Mouse (Mus musculus): ENCODE measurements around the gene Gm4792. TPM values are rescaled to one million over a fixed set of nuclear protein-coding genes. Genes with fewer than 3 reads are reported as not detected.

Gm4792 gene
- polyA plus RNA-seq, 1 experiment, result not detected

DNA sequence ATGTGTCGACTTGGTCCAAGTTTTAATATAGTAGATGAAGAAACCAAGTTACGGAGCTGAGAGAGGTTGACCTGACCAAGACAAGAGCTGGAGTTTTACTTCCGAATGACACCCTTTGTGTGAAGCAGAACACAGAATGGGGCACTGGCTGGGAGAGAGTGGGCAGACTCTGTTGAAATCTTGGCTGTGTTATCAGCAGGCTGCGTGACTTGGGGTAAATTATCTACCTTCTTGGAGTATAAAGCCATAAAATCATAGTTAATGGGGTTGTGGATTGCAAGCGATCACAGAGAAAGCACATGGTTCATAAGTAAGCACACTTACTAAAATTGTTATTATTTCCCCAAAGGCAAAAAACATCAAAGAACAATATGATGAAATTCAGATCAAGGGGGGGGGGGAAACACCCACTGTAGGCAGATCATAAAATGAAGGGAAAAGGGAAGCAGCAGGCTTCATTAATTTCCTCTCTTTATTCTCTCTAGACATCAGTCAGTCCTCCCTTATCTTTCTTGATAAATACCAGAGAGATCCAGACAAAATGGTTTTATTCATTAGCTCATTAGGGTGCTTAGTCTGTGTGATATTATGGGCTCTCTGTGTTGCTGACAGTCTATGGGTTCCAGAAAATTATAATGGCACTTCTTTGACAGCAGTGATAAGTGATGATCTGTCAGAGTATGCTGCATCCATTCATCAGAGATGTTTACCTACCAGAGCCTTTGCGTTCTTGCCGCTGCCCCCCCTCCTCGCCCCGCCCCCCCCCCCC is 12.2 kb upstream of the Gm4792 start:
- 56% methylated on average over 9 of the region's 9 CpGs for WGBS
- Histone ChIP-seq H3K4me1 (replicated peaks; ENCODE audit: control insufficient read depth, insufficient read depth, low read length) (0 out of 2 replicates have a peak, but pooled peaks cover 2% of the 10 kb centered on the region), H3K36me3 (ENCODE audit: control insufficient read depth, insufficient read depth, low read length) (no peaks in the 10 kb centered on the region), H3K4me3 (ENCODE audit: control insufficient read depth, insufficient read depth, low read length) (no peak overlapping the region), H3K27me3 (ENCODE audit: control insufficient read depth, insufficient read depth, low read length) (peaks cover 17% of the 10 kb centered on the region), H3K27ac (ENCODE audit: control insufficient read depth, insufficient read depth, low read length) (no peak overlapping the region)
- TF ChIP-seq POLR2A (IDR thresholded peaks at IDR 0.05; ENCODE audit: control insufficient read depth, extremely low read depth, insufficient read depth, low read length, poor library complexity) (no peak), CTCF (IDR thresholded peaks at IDR 0.05; ENCODE audit: borderline replicate concordance, control insufficient read depth, extremely low read depth, insufficient read depth, low read length, poor library complexity) (no peak)
- DNase-seq, result no peak

DNA sequence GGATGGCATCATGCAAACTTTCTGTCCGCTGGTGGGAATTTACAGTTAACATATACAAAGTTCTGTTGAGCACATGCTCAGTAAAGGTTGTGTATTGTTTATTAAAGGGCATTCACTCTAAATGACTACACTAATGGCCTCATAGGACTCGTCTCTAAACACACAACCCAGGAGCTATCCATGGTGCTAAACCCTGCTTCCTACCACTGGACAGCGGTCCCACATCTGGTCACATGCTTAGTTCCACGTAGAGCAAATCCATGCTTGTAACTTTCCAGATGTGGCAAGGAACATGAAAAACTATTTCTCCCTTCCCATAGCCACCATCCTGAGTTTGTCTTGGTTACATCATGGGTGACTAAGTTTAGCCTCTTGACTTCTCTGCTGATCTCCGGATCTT is 7.0 kb upstream of the Gm4792 start:
- DNase-seq, result no peak
- H3K4me1 ChIP-seq (replicated peaks; ENCODE audit: control insufficient read depth, insufficient read depth, low read length), result no peaks in the 10 kb centered on the region
- WGBS, result 58% methylated on average over 5 of the region's 5 CpGs

DNA sequence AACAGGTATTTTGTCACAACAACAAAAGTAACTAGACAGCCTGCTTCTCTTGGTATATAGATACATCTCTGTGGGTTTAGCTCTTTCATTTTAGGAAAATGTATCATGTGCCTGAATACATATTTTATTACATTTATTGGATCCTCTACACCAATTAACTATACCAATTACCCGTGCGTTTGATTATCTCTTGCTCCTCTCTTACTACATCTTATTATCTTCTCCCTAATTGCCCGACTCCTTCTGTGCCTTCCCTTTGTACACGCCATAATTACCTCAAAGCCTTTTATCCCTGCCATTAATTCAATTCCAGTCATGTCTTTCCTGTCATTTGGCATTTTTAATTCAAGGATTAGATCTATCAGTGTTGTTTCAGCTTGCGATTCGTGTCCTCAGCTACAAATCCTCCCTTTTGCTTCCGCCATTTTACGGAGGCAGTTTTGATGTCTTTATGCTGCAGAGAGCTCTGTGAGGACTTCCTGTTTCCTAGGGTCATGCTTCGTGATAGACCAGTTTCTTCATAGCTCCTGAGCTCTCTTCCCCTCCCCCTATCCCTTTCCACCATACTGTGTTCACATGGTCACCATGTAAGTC is 5.7 kb upstream of the Gm4792 start:
- 88% methylated on average over 9 of the region's 9 CpGs for WGBS
- TF ChIP-seq POLR2A (IDR thresholded peaks at IDR 0.05; ENCODE audit: control insufficient read depth, extremely low read depth, insufficient read depth, low read length, poor library complexity) (no peak), CTCF (IDR thresholded peaks at IDR 0.05; ENCODE audit: borderline replicate concordance, control insufficient read depth, extremely low read depth, insufficient read depth, low read length, poor library complexity) (no peak)
- no peaks in the 10 kb centered on the region for H3K4me1 ChIP-seq (replicated peaks; ENCODE audit: control insufficient read depth, insufficient read depth, low read length)

More for the DNA sequence above, 7.0 kb upstream of the Gm4792 start:
- no peak overlapping the region for H3K27ac ChIP-seq (ENCODE audit: control insufficient read depth, insufficient read depth, low read length)
- no peaks in the 10 kb centered on the region for H3K36me3 ChIP-seq (ENCODE audit: control insufficient read depth, insufficient read depth, low read length)
- no peaks in the 10 kb centered on the region; the same call in 1 of the 2 replicates for H3K27me3 ChIP-seq (ENCODE audit: control insufficient read depth, insufficient read depth, low read length)
- TF ChIP-seq POLR2A (IDR thresholded peaks at IDR 0.05; ENCODE audit: control insufficient read depth, extremely low read depth, insufficient read depth, low read length, poor library complexity), result no peak
- no peak for TF ChIP-seq CTCF (IDR thresholded peaks at IDR 0.05; ENCODE audit: borderline replicate concordance, control insufficient read depth, extremely low read depth, insufficient read depth, low read length, poor library complexity)
- no peak overlapping the region for H3K4me3 ChIP-seq (ENCODE audit: control insufficient read depth, insufficient read depth, low read length)

GRCm38 (mm10) chr10:94299301-94299700 is 798 bp upstream of the Gm4792 start:
- no peak for DNase-seq
- WGBS, result 92% methylated on average over 2 of the region's 2 CpGs
- Histone ChIP-seq H3K27ac (ENCODE audit: control insufficient read depth, insufficient read depth, low read length) (no peak overlapping the region), H3K4me1 (replicated peaks; ENCODE audit: control insufficient read depth, insufficient read depth, low read length) (no peaks in the 10 kb centered on the region), H3K4me3 (ENCODE audit: control insufficient read depth, insufficient read depth, low read length) (no peak overlapping the region), H3K36me3 (ENCODE audit: control insufficient read depth, insufficient read depth, low read length) (no peaks in the 10 kb centered on the region), H3K27me3 (ENCODE audit: control insufficient read depth, insufficient read depth, low read length) (no peaks in the 10 kb centered on the region)
- no peak for TF ChIP-seq CTCF (IDR thresholded peaks at IDR 0.05; ENCODE audit: borderline replicate concordance, control insufficient read depth, extremely low read depth, insufficient read depth, low read length, poor library complexity)
- TF ChIP-seq POLR2A (IDR thresholded peaks at IDR 0.05; ENCODE audit: control insufficient read depth, extremely low read depth, insufficient read depth, low read length, poor library complexity), result no peak

More for the DNA sequence above, 5.7 kb upstream of the Gm4792 start:
- Histone ChIP-seq H3K27me3 (ENCODE audit: control insufficient read depth, insufficient read depth, low read length) (no peaks in the 10 kb centered on the region), H3K27ac (ENCODE audit: control insufficient read depth, insufficient read depth, low read length) (no peak overlapping the region), H3K4me3 (ENCODE audit: control insufficient read depth, insufficient read depth, low read length) (no peak overlapping the region), H3K36me3 (ENCODE audit: control insufficient read depth, insufficient read depth, low read length) (no peaks in the 10 kb centered on the region)
- DNase-seq, result no peak

GRCm38 (mm10) chr10:94295923-94296605 is 2.4 kb downstream of the Gm4792 start:
- H3K4me3 ChIP-seq (ENCODE audit: control insufficient read depth, insufficient read depth, low read length), result no peak overlapping the region
- H3K27ac ChIP-seq (ENCODE audit: control insufficient read depth, insufficient read depth, low read length), result no peak overlapping the region
- no peak for DNase-seq
- TF ChIP-seq CTCF (IDR thresholded peaks at IDR 0.05; ENCODE audit: borderline replicate concordance, control insufficient read depth, extremely low read depth, insufficient read depth, low read length, poor library complexity), result no peak
- TF ChIP-seq POLR2A (IDR thresholded peaks at IDR 0.05; ENCODE audit: control insufficient read depth, extremely low read depth, insufficient read depth, low read length, poor library complexity), result no peak
- no peaks in the 10 kb centered on the region for H3K36me3 ChIP-seq (ENCODE audit: control insufficient read depth, insufficient read depth, low read length)
- no peaks in the 10 kb centered on the region for H3K27me3 ChIP-seq (ENCODE audit: control insufficient read depth, insufficient read depth, low read length)
- WGBS, result 91% methylated on average over 5 of the region's 5 CpGs
- no peaks in the 10 kb centered on the region for H3K4me1 ChIP-seq (replicated peaks; ENCODE audit: control insufficient read depth, insufficient read depth, low read length)

DNA sequence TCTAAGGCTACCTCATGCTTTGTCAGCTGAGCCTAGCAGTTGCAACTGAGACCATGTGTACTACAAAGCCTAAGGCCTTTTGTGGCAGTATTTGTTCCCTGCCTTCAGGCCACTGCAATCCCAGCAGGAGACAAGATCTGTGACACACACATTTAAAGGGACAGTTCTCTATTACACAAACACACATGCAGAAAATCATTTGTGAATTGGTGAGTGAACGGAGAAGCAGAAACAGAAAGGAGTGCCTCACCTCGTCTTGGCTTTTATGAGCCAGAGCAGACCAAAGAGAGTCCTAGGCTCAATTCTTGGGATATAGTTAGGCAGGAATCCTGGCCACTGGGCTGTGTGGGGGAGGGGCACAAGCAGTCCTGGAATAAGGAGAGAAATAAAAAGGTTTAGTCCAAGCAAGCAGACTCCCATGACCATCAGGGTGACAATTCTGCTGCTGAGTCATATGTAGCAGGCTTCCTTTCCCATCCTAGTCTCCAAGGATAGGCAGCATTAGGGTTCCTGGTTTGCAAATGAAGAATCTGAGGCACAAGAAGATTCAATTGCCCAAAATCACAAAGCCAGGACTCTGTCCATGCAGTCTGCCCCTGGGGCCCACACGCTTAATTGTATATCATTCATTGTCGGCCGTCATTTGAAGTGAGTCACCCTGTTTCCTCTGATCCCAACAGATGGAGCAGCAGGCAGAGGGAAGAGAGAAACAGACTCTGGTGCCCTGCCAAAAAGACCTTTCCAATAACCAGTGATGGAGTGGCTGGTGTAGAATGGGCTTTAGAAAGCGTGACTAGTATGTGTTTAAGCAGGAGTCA is 3.4 kb downstream of the Gm4792 start:
- DNase-seq, result no peak
- Histone ChIP-seq H3K4me3 (ENCODE audit: control insufficient read depth, insufficient read depth, low read length) (no peak overlapping the region), H3K36me3 (ENCODE audit: control insufficient read depth, insufficient read depth, low read length) (no peaks in the 10 kb centered on the region), H3K4me1 (replicated peaks; ENCODE audit: control insufficient read depth, insufficient read depth, low read length) (no peaks in the 10 kb centered on the region), H3K27ac (ENCODE audit: control insufficient read depth, insufficient read depth, low read length) (no peak overlapping the region), H3K27me3 (ENCODE audit: control insufficient read depth, insufficient read depth, low read length) (no peaks in the 10 kb centered on the region)
- 85% methylated on average over 6 of the region's 6 CpGs for WGBS
- TF ChIP-seq CTCF (IDR thresholded peaks at IDR 0.05; ENCODE audit: borderline replicate concordance, control insufficient read depth, extremely low read depth, insufficient read depth, low read length, poor library complexity) (no peak), POLR2A (IDR thresholded peaks at IDR 0.05; ENCODE audit: control insufficient read depth, extremely low read depth, insufficient read depth, low read length, poor library complexity) (no peak)
